Mouse (Mus musculus) embryonic facial prominence, embryonic 15.5 days (tissue): Measurements from ENCODE around the gene Gramd4. TPM values are rescaled to one million over a fixed set of nuclear protein-coding genes. Genes with fewer than 3 reads are reported as not detected.

ENCODE experiments used
- ATAC-seq: fragments of 200-750 bp; cut with Nextera tagmentation; 2 replicates; pipeline ENCODE4 v1.8.0; 2017; ENCODE audit warnings: low read depth, moderate TSS enrichment; ENCODE audit not compliant: insufficient number of reproducible peaks, low FRiP score, low TSS enrichment
- H3K27ac ChIP-seq: fragments of 300-500 bp; sonication (generic); replicated peaks from 2 replicates; pipeline ENCODE4 v1.5.1; 2015; ENCODE audit warnings: mild to moderate bottlenecking, inconsistent platforms
- H3K27me3 ChIP-seq: fragments of 300-500 bp; sonication (generic); 2 replicates; pipeline ENCODE4 v1.6.1; 2015; ENCODE audit warnings: inconsistent platforms
- H3K36me3 ChIP-seq: fragments of 300-500 bp; sonication (generic); 2 replicates; pipeline ENCODE4 v1.6.1; 2015; ENCODE audit warnings: mild to moderate bottlenecking, inconsistent platforms
- H3K4me1 ChIP-seq: fragments of 300-500 bp; sonication (generic); 2 replicates; pipeline ENCODE4 v1.6.1; 2015; ENCODE audit warnings: inconsistent platforms
- H3K4me2 ChIP-seq: fragments of 300-500 bp; sonication (generic); replicated peaks from 2 replicates; pipeline ENCODE4 v1.6.1; 2015; ENCODE audit warnings: mild to moderate bottlenecking, inconsistent platforms
- H3K4me3 ChIP-seq: fragments of 300-500 bp; sonication (generic); replicated peaks from 2 replicates; pipeline ENCODE4 v1.5.1; 2015; ENCODE audit warnings: mild to moderate bottlenecking, inconsistent platforms
- H3K9ac ChIP-seq: fragments of 300-500 bp; sonication (generic); 2 replicates; pipeline ENCODE4 v1.6.1; 2015; ENCODE audit warnings: inconsistent platforms
- H3K9me3 ChIP-seq: fragments of 300-500 bp; sonication (generic); replicated peaks from 2 replicates; pipeline ENCODE4 v1.6.1; 2016; ENCODE audit warnings: inconsistent platforms
- WGBS: fragments of 180-500 bp; shearing (Covaris S2); methylation state at CpG from one replicate; pipeline ENCODE4 v1.1.7; 2015; 5-methylcytosine and 5-hydroxymethylcytosine counted together
- polyA plus RNA-seq: library from polyadenylated mRNA; unstranded; fragments of >200 nt; fragmentation: Nextera tagmentation; extraction: Ambion mirVana; gene quantifications from 2 replicates; pipeline ENCODE4 v1.2.1, GENCODE M21; 2015

Gramd4 gene
- polyA plus RNA-seq, 1 experiment from 2014 or later, result 18.9 TPM

DNA sequence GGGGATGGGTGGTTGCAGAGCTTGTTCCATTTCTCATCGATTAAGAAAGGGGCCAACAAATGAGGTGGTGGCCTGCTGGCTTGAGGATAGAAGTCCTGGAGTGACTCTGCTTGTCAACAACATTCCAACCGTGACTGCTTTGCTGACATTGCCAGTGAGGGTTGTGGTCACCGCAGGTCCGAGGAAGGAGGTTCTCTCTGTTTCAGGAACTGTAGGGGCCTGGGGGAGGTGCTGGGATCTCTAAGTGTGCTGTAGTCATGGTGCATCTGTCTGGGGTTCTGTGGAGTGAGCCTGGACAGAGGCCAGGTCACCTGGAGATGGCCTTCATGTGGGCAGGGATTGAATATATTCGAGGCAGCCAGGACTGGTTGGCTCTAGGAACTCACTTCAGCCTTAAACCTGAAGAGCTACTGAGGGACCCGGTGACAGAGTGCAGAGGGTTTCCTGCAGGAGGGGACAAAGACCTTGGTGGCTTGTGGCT lies 25.8 kb downstream of the Gramd4 start:
- no peak for ATAC-seq
- Histone ChIP-seq H3K27ac (no peak overlapping the region), H3K36me3 (no peaks in the 10 kb centered on the region), H3K27me3 (no peaks in the 10 kb centered on the region), H3K9ac (no peak overlapping the region), H3K4me2 (no peak overlapping the region), H3K9me3 (no peaks in the 10 kb centered on the region), H3K4me1 (peaks cover 49% of the 10 kb centered on the region), H3K4me3 (no peak overlapping the region)
- WGBS, result 41% methylated on average over 6 of the region's 6 CpGs

GRCm38 (mm10) chr15:86085301-86086225 lies 28.1 kb downstream of the Gramd4 start:
- H3K4me3 ChIP-seq, result no peak overlapping the region
- H3K27ac ChIP-seq, result peak overlapping the region; percentile 23; the same call in 1 of the 2 replicates
- H3K4me1 ChIP-seq, result peaks cover 55% of the 10 kb centered on the region
- H3K27me3 ChIP-seq, result no peaks in the 10 kb centered on the region
- H3K4me2 ChIP-seq, result no peak overlapping the region
- no peaks in the 10 kb centered on the region for H3K36me3 ChIP-seq
- WGBS, result 31% methylated on average over 17 of the region's 17 CpGs
- H3K9ac ChIP-seq, result no peak overlapping the region; the same call in 1 of the 2 replicates
- no peaks in the 10 kb centered on the region for H3K9me3 ChIP-seq
- ATAC-seq, result 0 out of 2 replicates have a peak, but pooled peaks have one; percentile 3

DNA sequence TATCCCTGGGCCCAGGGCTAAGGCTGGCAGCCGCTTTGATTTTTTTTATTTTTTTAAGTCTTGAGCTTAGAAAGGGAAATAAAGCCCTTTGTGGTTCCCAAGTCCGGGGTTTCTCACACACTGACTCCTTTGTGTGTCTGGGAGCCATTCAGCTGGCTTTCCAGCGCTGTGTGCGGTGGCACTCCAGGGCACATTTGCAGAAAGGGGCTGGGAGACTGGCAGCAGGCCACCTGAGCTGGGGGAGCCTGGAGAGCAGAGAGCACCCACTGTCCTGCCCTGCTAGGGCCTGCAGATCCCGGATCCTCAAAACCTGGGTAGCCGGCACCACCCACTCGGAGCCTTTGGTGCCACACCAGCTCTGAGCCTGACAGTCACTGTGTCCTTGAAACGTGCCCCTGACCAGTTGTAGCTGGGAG lies 28.8 kb downstream of the Gramd4 start:
- 47% methylated on average over 8 of the region's 8 CpGs for WGBS
- no peaks in the 10 kb centered on the region for H3K9me3 ChIP-seq
- peak overlapping the region; percentile 23; the same call in 1 of the 2 replicates for H3K27ac ChIP-seq
- H3K27me3 ChIP-seq, result no peaks in the 10 kb centered on the region
- H3K9ac ChIP-seq, result no peak overlapping the region
- H3K4me2 ChIP-seq, result no peak overlapping the region
- peaks cover 58% of the 10 kb centered on the region for H3K4me1 ChIP-seq
- no peak for ATAC-seq
- H3K4me3 ChIP-seq, result no peak overlapping the region
- H3K36me3 ChIP-seq, result no peaks in the 10 kb centered on the region

DNA sequence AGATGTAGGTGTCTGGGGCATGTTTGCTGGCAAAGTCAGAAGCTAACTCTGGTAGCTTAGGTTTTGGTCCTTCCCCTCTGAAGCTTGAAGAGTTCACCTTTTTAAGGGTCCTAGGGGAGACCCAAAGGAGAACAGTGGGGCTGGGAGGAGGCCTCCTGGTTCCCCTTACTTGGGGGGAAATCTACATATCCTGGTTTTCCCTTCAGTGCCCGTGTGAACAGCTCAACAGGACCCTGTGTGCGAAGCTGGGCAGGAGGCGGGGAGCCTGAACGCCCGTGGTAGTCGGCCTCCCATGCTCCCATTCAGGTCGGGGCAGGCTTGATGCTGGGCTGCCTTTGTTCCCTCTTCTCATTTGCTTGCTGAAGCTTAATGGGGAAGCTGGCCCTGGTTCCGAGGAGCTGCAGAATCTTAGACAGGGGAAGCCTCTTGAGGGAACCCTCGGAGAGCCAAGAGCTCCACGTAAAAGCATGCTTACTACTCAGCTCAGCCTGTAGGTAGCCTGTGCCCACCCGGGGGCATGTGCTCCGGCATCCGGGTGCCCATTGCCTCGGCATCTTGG lies 30.2 kb downstream of the Gramd4 start:
- no peak overlapping the region for H3K4me2 ChIP-seq
- H3K27ac ChIP-seq, result no peak overlapping the region
- peaks cover 52% of the 10 kb centered on the region for H3K4me1 ChIP-seq
- 0 out of 2 replicates have a peak, but pooled peaks cover 3% of the 10 kb centered on the region for H3K36me3 ChIP-seq
- no peak for ATAC-seq
- H3K9me3 ChIP-seq, result no peaks in the 10 kb centered on the region
- no peak overlapping the region for H3K9ac ChIP-seq
- WGBS, result 44% methylated on average over 14 of the region's 14 CpGs
- no peaks in the 10 kb centered on the region for H3K27me3 ChIP-seq
- no peak overlapping the region for H3K4me3 ChIP-seq

DNA sequence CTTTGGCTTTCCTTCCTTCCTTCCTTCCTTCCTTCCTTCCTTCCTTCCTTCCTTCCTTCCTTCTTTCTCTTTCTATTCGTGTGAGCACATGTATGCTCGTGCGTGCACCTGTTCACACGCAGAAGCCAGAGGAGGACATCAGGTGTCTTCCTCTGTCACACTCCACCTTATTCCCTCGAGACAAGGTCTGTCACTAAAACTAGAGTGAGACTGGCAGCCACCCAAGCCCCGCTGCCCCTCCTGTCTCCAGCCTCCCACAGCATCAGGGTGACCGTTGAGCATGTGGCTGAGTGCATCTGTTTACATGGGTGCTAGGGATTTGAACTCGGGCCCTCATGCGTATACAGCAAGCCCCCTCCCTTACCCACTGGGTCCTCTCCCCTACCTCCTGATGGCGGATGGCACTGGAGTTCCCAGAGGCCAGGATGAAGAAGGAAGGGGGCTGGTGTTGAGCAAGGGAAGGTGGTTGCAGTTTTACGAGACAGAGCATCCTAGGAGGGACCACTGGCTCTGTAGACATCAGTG lies 30.8 kb downstream of the Gramd4 start:
- Histone ChIP-seq H3K9me3 (no peaks in the 10 kb centered on the region), H3K36me3 (0 out of 2 replicates have a peak, but pooled peaks cover 3% of the 10 kb centered on the region), H3K27me3 (no peaks in the 10 kb centered on the region), H3K27ac (no peak overlapping the region), H3K4me2 (no peak overlapping the region), H3K9ac (no peak overlapping the region), H3K4me1 (peaks cover 47% of the 10 kb centered on the region), H3K4me3 (no peak overlapping the region)
- ATAC-seq, result no peak
- WGBS, result 79% methylated on average over 11 of the region's 11 CpGs

DNA sequence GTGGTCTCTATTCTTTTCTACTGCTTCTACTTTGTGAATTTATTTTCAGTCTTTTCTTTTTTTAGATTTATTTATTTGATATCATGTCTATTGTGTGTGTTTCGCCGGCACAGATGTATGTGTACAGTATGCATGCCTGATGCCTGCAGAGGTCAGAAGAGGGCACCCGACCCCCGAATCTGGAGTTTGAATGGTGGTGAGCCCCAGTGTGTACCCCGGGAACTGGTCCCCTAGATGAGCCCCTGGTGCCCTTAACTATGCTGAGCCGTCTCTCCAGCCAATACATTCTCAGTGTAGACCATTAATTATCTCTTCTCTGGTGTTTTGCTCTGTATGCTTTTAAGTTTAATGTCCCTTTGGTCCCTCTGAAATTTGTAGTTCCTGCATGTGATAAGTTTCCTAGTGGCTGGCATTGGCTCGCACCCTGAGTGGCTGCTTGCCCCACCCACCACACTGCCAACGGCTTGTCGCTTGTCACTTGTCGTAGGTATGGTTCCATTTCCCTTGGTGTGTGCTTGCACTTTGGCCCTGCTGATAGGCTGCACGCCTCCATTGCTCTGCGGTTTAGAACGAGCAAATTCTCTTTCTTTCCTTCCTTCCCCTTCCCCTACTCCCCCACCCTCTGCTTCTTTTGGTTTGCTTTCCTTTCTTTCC lies 31.7 kb downstream of the Gramd4 start:
- Histone ChIP-seq H3K9me3 (no peaks in the 10 kb centered on the region), H3K9ac (no peak overlapping the region), H3K4me3 (no peak overlapping the region), H3K27me3 (no peaks in the 10 kb centered on the region), H3K4me1 (peaks cover 46% of the 10 kb centered on the region), H3K36me3 (0 out of 2 replicates have a peak, but pooled peaks cover 3% of the 10 kb centered on the region), H3K4me2 (no peak overlapping the region), H3K27ac (peak overlapping the region; percentile 34; the same call in 1 of the 2 replicates)
- 76% methylated on average over 13 of the region's 13 CpGs for WGBS
- no peak for ATAC-seq

GRCm38 (mm10) chr15:86089991-86090529 lies 32.6 kb downstream of the Gramd4 start:
- Histone ChIP-seq H3K36me3 (0 out of 2 replicates have a peak, but pooled peaks cover 3% of the 10 kb centered on the region), H3K27ac (peak overlapping the region; percentile 34; the same call in 1 of the 2 replicates), H3K4me3 (no peak overlapping the region), H3K27me3 (no peaks in the 10 kb centered on the region), H3K4me1 (peaks cover 51% of the 10 kb centered on the region), H3K9ac (no peak overlapping the region), H3K9me3 (no peaks in the 10 kb centered on the region), H3K4me2 (no peak overlapping the region)
- WGBS, result 34% methylated on average over 11 of the region's 11 CpGs
- no peak for ATAC-seq

GRCm38 (mm10) chr15:86090578-86090977 lies 33.1 kb downstream of the Gramd4 start:
- 0 out of 2 replicates have a peak, but pooled peaks cover 3% of the 10 kb centered on the region for H3K36me3 ChIP-seq
- no peak overlapping the region for H3K4me3 ChIP-seq
- H3K9me3 ChIP-seq, result no peaks in the 10 kb centered on the region
- no peak for ATAC-seq
- peaks cover 51% of the 10 kb centered on the region for H3K4me1 ChIP-seq
- no peaks in the 10 kb centered on the region for H3K27me3 ChIP-seq
- WGBS, result 84% methylated on average over 8 of the region's 8 CpGs
- H3K27ac ChIP-seq, result 0 out of 2 replicates have a peak overlapping the region, but pooled peaks have one; percentile 34
- H3K9ac ChIP-seq, result no peak overlapping the region
- no peak overlapping the region for H3K4me2 ChIP-seq

DNA sequence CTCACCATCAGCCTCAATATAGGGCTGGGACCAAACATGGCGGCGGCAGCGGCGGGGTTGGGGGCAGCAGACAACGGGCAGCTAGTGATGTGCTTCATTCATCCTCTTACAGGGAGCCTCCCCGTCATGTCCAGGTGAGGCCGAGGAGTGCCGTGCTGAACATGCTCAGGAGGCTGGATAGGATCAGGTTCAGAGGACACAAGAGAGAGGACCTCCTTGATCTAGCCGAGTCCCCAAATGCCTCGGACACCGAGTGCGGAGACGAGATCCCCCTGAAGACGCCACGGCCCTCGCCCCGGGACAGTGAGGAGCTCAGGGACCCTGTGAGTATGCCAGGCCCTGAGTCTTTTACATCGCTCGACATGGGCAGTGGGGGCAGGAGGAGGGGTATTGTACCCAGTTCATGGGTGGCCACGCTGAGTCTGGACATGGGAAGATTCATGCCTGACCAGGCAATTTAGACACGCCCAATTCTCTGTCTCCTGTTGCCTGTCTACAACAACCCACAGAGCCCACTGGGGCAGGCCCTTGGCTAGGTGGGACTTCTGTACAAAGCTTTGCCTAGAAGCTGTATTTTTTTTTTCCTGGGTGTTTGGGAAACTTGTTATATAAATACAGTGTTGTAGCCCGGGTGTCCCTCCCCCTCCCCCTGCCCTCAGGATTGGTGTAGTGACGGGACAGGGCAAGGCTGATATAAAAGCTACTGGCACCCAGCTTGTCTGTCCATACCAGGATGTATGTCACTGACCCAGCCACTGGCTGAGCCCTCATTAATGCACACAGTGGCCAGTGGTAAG lies 33.9 kb downstream of the Gramd4 start:
- Histone ChIP-seq H3K4me3 (no peak overlapping the region), H3K27me3 (no peaks in the 10 kb centered on the region), H3K36me3 (peaks cover 3% of the 10 kb centered on the region; the same call in 1 of the 2 replicates), H3K4me2 (no peak overlapping the region), H3K4me1 (peaks cover 42% of the 10 kb centered on the region), H3K27ac (no peak overlapping the region), H3K9ac (no peak overlapping the region), H3K9me3 (no peaks in the 10 kb centered on the region)
- ATAC-seq, result no peak
- WGBS, result 93% methylated on average over 23 of the region's 23 CpGs

DNA sequence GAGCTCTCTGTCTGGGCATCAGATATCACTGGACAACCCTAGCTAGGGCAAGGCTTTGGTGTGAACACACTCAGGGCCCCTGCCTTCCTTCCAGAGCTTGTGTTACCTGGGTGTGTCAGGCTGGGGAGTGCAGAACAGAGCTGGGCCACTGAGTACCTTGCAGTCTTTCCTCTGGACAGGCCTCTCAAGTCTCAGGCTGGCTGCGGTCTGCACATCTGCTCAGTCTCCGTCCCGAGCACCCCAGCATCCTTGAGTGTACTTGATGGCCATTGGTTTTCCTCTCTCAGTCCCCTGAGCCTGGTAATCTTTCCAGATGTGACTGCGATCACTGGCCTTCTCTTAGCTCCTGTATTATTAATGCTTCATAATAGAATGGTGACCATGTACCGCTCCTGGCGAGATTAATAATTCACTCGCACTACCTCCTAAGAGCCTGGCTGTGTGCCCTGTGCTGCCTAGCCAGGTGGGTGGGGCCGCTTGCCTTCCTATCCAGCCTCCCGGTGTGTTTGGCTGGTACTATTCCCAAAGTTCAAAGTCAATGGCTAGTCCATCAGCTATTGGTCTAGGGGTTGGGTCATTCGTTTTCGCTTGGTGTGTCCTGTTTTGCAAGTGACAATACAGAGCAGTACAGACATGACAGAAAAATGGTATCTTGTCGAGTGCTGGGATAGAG lies 34.6 kb downstream of the Gramd4 start:
- H3K9me3 ChIP-seq, result no peaks in the 10 kb centered on the region
- WGBS, result 90% methylated on average over 12 of the region's 12 CpGs
- H3K9ac ChIP-seq, result no peak overlapping the region

More for the DNA sequence above, 34.6 kb downstream of the Gramd4 start:
- Histone ChIP-seq H3K4me3 (no peak overlapping the region), H3K4me2 (no peak overlapping the region), H3K36me3 (peaks cover 3% of the 10 kb centered on the region; the same call in 1 of the 2 replicates), H3K27me3 (no peaks in the 10 kb centered on the region), H3K4me1 (peaks cover 35% of the 10 kb centered on the region), H3K27ac (no peak overlapping the region)
- ATAC-seq, result no peak
